Mouse (Mus musculus) C2C12 (cell line): ENCODE measurements around the gene Ep400. TPM values are rescaled to one million over a fixed set of nuclear protein-coding genes. Genes with fewer than 3 reads are reported as not detected.
"Not testable (repeated sequence)": the region's sequence is repeated elsewhere in the genome, so short reads cannot be mapped to it uniquely, and the experiment has no call there.

Experiments used
- H3K27me3 ChIP-seq: one replicate; pipeline ENCODE4 v1.6.1; 2011; ENCODE audit not compliant: control insufficient read depth, insufficient read depth, insufficient read length
- H3K36me3 ChIP-seq: one replicate; pipeline ENCODE4 v1.6.1; 2011; ENCODE audit not compliant: control insufficient read depth, insufficient read depth
- H3K4me3 ChIP-seq: one replicate; pipeline ENCODE4 v1.5.1; 2011; ENCODE audit warnings: mild to moderate bottlenecking, control low read depth; ENCODE audit not compliant: poor library complexity, insufficient read depth, severe bottlenecking
- H3K79me2 ChIP-seq: one replicate; pipeline ENCODE4 v1.6.1; 2011; ENCODE audit not compliant: control insufficient read depth, insufficient read depth
- H3K79me3 ChIP-seq: one replicate; pipeline ENCODE4 v1.6.1; 2011; ENCODE audit warnings: low read depth, control low read depth
- H3ac ChIP-seq: one replicate; pipeline ENCODE3; 2011; ENCODE audit warnings: low read depth; ENCODE audit not compliant: control insufficient read depth, insufficient read length
- CEBPB ChIP-seq: IDR thresholded peaks from one replicate; pipeline ENCODE4 v1.6.1; 2011; ENCODE audit warnings: low read depth, mild to moderate bottlenecking, control low read depth, moderate library complexity
- CTCF ChIP-seq: IDR thresholded peaks from one replicate; pipeline ENCODE4 v1.5.1; 2011; ENCODE audit not compliant: control insufficient read depth, insufficient read depth, insufficient read length
- FOSL1 ChIP-seq: IDR thresholded peaks from one replicate; pipeline ENCODE4 v1.8.0; 2011; ENCODE audit warnings: mild to moderate bottlenecking, low read length; ENCODE audit not compliant: poor library complexity, insufficient read depth, severe bottlenecking
- MAX ChIP-seq: IDR thresholded peaks from one replicate; pipeline ENCODE4 v1.6.1; 2011; ENCODE audit warnings: mild to moderate bottlenecking, control low read depth
- MYOD1 ChIP-seq: IDR thresholded peaks from one replicate; pipeline ENCODE4 v1.6.1; 2011; ENCODE audit warnings: low read depth; ENCODE audit not compliant: control insufficient read depth, insufficient read length
- MYOG ChIP-seq: IDR thresholded peaks from one replicate; pipeline ENCODE4 v1.6.1; 2011; ENCODE audit not compliant: control insufficient read depth, insufficient read length; ENCODE audit errors: extremely low read depth
- USF1 ChIP-seq: IDR thresholded peaks from one replicate; pipeline ENCODE4 v1.6.1; 2011; ENCODE audit warnings: low read depth, mild to moderate bottlenecking, control low read depth, moderate library complexity
- polyA plus RNA-seq: library from polyadenylated mRNA; unstranded; fragments of >200 nt; fragmentation: generic; extraction: Trizol; gene quantifications from one replicate; pipeline ENCODE4 v1.2.1, GENCODE M21; 2012; ENCODE audit warnings: missing spikeins

Gene Ep400
- polyA plus RNA-seq, 1 experiment = 23.6 TPM

GRCm38 (mm10) chr5:110780761-110781528 is 10.4 kb upstream of the Ep400 start:
- TF ChIP-seq CTCF = no peak
- no peak for TF ChIP-seq CEBPB
- TF ChIP-seq MYOG = no peak
- no peak for TF ChIP-seq FOSL1
- TF ChIP-seq USF1 = no peak
- no peak for TF ChIP-seq MAX
- TF ChIP-seq MYOD1 = no peak
- H3ac ChIP-seq = peak overlapping the region; percentile 79

GRCm38 (mm10) chr5:110779998-110780760 is 9.7 kb upstream of the Ep400 start, which contains the start of gene Pus1:
TSS of gene Pus1 (minus strand) at chr5:110780659.
- Histone ChIP-seq H3K36me3 (peaks cover 35% of the 10 kb centered on the region), H3K79me3 (peaks cover 32% of the 10 kb centered on the region), H3ac (peak within 1 kb of the TSS; percentile 79), H3K79me2 (peaks cover 53% of the 10 kb centered on the region), H3K27me3 (no peaks in the 10 kb centered on the region), H3K4me3 (peak within 1 kb of the TSS; percentile 75)
- TF ChIP-seq MAX (peak; percentile 98), USF1 (peak; percentile 84), FOSL1 (no peak)

More at GRCm38 (mm10) chr5:110780761-110781528, 10.4 kb upstream of the Ep400 start:
- H3K36me3 ChIP-seq = peaks cover 29% of the 10 kb centered on the region
- peak overlapping the region; percentile 75 for H3K4me3 ChIP-seq
- no peaks in the 10 kb centered on the region for H3K27me3 ChIP-seq
- peaks cover 27% of the 10 kb centered on the region for H3K79me3 ChIP-seq
- H3K79me2 ChIP-seq = peaks cover 45% of the 10 kb centered on the region

- H3K36me3 ChIP-seq = peaks cover 42% of the 10 kb centered on the region
- TF ChIP-seq CEBPB (no peak), MYOD1 (no peak)
- peak overlapping the region; percentile 77 for H3ac ChIP-seq
- peaks cover 35% of the 10 kb centered on the region for H3K79me3 ChIP-seq
- H3K4me3 ChIP-seq = peak overlapping the region; percentile 75
- H3K79me2 ChIP-seq = peaks cover 60% of the 10 kb centered on the region
- no peaks in the 10 kb centered on the region for H3K27me3 ChIP-seq
Measured at GRCm38 (mm10) chr5:110779276-110779997, 8.9 kb upstream of the Ep400 start.

- Histone ChIP-seq H3K79me2 (peaks cover 72% of the 10 kb centered on the region), H3K36me3 (peaks cover 49% of the 10 kb centered on the region), H3K79me3 (peaks cover 39% of the 10 kb centered on the region), H3K27me3 (no peaks in the 10 kb centered on the region), H3ac (no peak overlapping the region), H3K4me3 (no peak overlapping the region)
- no peak for TF ChIP-seq USF1
- no peak for TF ChIP-seq MAX
- no peak for TF ChIP-seq MYOG
- TF ChIP-seq CEBPB = no peak
- TF ChIP-seq FOSL1 = no peak
- TF ChIP-seq MYOD1 = no peak
- no peak for TF ChIP-seq CTCF
Measured at GRCm38 (mm10) chr5:110778263-110778662, 7.7 kb upstream of the Ep400 start.

- no peak overlapping the region for H3ac ChIP-seq
- no peak for TF ChIP-seq MAX
- no peak for TF ChIP-seq USF1
- peaks cover 43% of the 10 kb centered on the region for H3K79me3 ChIP-seq
- peaks cover 49% of the 10 kb centered on the region for H3K36me3 ChIP-seq
- H3K27me3 ChIP-seq = no peaks in the 10 kb centered on the region
- no peak overlapping the region for H3K4me3 ChIP-seq
- peaks cover 91% of the 10 kb centered on the region for H3K79me2 ChIP-seq
Measured at GRCm38 (mm10) chr5:110776141-110776540, 5.6 kb upstream of the Ep400 start.

GRCm38 (mm10) chr5:110774511-110774910 is 4.0 kb upstream of the Ep400 start:
- Histone ChIP-seq H3K4me3 (no peak overlapping the region), H3ac (no peak overlapping the region), H3K27me3 (no peaks in the 10 kb centered on the region), H3K79me2 (peaks cover 88% of the 10 kb centered on the region), H3K79me3 (peaks cover 40% of the 10 kb centered on the region), H3K36me3 (peaks cover 49% of the 10 kb centered on the region)
- TF ChIP-seq CTCF (no peak), FOSL1 (no peak), CEBPB (no peak)

GRCm38 (mm10) chr5:110772945-110773344 is 2.4 kb upstream of the Ep400 start:
- H3ac ChIP-seq, H3K4me3 ChIP-seq, H3K27me3 ChIP-seq: not testable (repeated sequence)
- Histone ChIP-seq H3K36me3 (peaks cover 41% of the 10 kb centered on the region), H3K79me3 (peaks cover 40% of the 10 kb centered on the region), H3K79me2 (peaks cover 88% of the 10 kb centered on the region)
